Mouse (Mus musculus) thymus, postnatal 10 days (tissue): ENCODE data around the gene Zdhhc19.

Source experiments
- DNase-seq, 2 experiments: peaks; one replicate each; pipeline ENCODE4 v3.0.0; 2021; ENCODE audit warnings: low spot score in 2 of 2

The Zdhhc19 gene

DNA sequence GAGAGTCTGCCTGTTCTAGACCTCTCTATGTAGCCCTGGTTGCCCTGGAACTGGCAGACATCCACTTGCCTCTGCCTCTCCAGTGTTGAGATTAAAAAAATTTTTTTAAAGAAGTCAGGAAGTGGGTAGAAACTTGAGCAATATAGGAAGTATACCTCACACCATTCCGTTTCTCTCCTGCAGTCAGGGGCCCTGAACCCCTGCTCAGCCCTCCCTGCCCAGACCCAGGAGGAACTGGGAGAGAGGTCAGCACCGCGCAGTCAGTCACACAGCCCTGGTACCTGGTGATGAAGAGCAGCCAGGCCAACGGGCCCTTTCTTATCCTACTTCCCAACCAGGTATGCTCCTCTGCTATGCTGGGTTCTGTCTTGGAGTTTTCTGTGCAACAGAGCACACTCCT is 54.0 kb downstream of the Zdhhc19 start:
- no peak for DNase-seq

DNA sequence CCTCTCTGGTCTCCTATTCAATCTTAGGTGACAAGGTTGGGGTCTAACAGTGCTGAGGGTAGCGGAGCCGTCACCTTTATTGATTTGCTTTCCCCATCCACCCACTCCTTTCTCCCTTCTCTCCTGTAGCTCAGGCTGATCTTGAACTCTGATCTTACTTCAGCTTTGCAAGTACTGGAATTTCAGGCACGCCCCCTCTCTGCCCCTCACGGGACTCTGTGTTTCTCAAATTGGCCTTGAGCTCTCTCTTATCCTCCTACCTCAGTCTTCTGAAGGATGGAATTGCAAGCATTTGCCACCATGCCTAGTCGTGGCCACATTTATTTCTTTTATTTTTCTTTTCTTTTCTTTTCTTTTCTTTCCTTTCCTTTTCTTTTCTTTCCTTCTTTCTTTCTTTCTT is 54.4 kb downstream of the Zdhhc19 start:
- DNase-seq = no peak

DNA sequence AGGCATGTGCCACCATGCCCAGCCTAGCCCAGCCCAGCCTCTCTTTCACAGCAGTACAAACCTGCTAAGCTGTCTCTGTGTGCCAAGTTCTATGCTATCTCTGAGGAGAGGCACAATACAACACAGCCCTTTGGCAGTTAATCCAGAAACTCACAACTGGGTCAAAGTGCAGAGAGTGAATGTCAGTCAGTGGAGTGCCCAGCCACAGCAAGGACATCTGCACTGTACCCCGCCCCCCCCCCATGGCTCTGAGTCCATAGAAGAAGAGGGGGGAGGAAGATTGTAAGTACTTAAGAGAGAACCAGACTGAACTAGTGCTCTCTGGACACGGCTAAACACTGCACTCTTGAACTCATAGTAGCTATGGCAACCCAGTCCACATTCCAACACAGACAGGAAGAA is 55.3 kb downstream of the Zdhhc19 start:
- no peak for DNase-seq

DNA sequence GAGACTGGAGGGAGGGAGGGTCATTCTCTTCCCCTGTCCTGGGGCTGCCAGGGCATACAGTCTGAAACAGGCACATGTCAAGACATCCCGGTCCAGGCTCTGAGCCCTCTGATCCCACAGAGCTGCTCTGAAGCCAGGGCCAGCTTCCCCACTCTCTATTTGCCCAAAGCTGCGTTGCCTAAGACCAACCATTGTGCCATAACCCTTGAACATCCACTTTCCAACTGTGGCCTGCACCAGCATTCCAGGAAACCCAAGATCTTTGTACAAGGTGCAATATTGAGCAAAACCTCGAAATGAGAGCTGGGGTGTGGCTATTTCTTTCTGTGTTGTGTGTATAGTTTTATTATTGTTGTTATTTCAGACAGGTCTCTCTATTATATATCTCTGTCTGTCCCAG is 59.5 kb downstream of the Zdhhc19 start:
- no peak for DNase-seq

DNA sequence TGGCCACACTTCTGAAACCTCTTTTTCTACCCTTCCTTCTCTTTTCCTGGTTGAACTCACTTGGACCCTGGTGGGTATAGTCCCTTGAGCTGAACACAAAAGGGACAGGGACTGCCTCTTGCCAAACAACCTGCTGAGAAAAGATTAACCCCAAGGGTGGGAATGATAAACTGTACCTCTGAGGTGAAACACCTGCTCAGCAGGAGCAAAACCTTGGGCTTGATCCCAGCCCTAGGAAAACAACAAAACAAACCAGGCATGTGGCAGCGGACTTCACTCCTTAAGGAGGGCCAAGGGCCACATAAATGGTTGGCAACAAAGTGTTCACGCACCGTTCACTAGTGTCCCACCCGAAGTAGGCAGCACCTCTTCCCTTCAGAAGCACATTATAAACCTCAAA is 63.4 kb downstream of the Zdhhc19 start:
- no peak for DNase-seq

DNA sequence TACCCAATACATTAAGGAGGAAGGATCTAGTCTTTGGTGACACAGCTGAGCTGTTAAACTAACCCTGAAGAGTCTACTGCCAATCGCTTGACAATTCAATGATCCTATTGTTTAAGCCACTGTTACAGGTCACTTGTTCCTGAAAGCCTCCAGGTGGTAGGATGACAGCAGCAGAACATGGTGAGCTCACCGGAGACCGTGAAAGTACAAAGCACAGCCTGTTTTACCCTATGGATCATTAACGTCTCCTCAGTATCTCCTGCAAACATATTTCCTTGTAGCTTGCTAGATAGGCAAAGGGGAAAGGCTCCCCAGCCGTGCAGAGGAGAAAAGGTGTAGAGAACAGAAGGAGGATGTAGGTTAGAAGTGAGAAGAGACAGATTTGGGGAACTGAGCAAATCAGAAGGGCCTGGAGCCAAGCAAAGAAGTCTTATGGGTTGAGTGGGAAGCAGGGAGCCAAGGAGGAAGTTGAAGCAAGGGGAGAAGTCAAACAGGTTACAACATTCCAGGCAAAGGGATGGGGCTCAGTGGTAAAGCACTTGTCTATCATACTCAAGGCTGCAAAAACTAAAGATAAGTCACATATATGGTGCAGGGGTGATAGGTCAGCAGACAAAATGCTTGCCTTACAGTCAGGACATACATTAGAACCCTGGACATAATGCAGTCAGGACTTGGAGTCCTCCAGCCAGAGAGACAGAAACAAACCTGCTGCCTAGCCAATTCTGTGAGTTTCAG is 67.2 kb downstream of the Zdhhc19 start:
- DNase-seq = no peak

DNA sequence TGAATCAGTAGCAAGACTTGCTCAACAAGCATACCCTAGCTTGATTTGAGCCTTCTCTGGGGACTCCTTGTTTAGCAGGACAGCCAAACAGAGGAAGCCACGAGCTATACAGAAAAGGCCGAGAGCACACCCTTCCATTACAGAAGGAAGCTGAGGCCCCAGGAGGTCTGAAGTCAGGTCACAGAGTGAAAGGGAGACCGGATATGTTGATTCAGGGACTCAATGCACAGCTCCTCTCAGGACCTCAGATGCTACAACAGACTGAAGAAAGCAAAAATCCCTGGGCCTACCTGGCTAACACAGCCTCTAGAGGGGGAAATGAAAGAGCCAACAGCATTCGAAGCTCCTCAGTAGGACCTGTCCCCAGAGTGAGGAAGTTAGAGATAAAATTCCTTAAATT is 71.2 kb downstream of the Zdhhc19 start:
- DNase-seq = no peak

DNA sequence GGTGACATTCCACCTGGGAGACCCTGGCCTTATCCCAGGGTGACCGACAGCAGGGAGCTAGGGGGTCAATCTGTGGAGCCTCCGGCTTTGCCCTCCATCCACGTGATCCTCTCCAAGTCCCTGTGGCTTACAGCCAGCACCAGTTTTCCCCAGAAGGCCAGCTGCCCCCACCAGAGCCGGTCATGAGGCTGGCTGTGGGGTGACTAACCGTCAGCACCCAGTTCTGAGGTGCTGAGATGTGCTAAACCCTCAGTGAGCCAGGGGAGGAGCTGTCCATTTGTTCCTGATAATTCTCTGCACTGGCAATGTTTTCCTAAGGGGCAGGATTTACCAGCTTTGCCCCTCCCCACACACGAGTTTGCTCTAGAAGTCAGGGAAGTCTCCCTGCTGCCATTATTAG is 72.3 kb downstream of the Zdhhc19 start:
- DNase-seq = no peak

DNA sequence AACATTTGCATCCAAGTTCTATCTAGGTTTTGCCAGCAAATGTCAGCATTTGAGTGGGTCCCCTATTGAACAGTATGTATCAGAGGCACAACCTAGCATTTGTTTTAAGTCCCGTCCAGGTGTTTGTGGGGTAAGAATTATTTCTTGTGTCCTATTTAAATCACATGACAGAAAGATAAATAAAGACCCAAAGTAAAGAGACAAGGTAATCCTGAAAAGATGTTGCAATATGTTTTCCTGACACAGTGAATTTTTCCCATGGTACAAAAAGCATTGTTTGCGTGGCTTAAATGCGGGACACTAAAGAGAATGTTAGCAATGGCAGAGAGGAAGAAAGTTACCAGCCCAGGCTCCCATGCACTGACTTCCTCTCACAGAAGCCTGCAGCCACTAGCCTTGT is 74.0 kb downstream of the Zdhhc19 start:
- DNase-seq = no peak

DNA sequence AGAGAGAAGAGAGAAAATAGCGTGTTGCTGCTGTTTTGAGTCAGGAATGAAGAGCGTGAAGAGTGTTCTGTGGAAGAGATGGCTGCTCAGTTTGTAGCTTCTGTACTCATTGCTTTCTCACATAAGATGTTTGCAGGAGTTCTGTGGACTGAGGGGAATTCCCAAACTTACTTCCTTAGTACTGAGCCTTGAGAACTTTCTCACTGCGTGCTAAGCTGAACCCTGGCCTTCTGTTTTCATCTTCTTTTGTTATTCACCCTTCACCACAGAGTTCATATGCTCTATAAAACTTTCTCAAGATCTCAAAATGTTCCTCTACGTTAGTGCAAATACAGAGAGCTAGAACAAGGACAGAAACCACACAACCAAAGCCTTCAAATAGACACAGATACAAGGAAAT is 76.5 kb downstream of the Zdhhc19 start:
- DNase-seq = no peak

DNA sequence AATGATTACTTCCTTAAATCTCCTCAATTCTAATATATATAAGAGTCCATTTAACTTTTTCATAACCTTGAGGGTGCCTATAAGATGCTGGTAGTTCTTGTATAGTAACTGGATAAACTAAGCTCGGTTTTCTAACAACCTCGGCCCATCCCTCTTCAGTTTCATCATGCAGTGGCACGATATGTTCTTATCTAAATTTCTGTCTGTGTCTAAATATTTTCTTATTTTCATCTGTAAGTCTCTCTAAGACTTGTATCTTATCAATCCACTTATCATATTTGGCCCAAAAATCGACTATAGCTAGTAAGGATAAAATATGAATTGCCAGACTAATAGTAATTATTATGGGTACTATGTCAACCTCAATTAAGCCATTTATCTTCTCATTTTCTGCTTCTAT is 90.4 kb downstream of the Zdhhc19 start:
- DNase-seq = no peak

DNA sequence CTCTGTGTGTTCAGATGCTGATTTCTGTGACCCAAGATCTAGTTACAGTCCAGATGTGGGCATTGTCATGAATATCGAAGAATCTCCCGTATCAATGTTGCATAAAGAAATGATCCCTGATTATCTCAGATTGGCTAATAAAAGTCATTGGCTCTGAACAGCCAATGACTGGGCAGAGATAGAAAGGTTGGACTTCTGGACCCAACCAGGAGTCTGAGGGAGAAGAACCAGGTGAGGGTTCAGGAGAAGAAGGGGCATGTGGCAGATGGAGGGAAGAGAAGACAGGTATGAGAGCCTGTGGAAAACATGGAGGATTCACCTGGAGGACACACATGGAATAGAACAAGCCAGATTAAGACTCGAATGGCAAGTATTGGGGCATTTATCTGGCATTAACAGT is 92.5 kb downstream of the Zdhhc19 start:
- no peak for DNase-seq

DNA sequence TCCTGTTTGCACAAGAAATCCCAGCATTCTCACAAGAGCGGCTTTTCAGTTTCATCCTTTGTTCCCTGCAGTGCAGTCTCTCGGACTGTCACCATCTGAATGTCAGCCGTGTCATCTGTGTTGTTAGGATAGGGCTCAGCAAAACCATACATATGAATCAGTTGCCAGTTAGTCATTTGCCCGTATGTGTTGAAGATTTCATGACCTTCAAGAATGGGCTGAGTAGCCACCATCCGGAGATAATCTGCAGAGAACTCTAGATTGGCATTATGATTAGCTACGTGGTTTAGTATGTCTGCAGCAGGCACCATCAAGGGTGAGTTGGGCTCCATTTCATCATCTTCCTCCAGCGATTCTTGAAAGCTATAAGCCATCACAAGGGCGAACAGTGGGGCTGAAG is 95.5 kb downstream of the Zdhhc19 start:
- no peak for DNase-seq

DNA sequence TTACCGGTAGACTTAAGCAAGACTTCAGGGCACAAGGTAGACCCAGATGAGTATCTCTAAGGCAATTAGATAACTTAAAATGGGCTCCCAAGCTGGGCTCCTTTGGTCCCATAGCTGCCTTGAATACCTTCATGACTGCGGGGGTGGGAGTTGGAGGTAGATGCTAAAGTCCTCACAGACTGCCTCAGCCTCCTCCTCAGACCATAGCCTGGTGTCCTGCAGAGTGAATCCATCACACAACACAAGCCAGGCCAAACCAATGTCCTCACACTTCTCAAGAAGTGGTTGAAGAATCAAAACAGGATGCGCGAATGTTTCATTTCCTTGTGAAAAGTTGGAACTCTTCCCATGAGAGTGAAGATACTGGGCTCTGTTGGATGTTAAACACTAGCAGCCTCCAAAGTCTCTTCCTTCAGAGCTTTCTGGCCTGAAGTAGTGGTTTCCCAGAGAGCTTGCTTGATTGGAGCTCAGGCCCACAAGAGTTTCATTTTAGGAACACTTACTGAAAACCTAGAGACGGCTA is 97.3 kb downstream of the Zdhhc19 start:
- no peak for DNase-seq

DNA sequence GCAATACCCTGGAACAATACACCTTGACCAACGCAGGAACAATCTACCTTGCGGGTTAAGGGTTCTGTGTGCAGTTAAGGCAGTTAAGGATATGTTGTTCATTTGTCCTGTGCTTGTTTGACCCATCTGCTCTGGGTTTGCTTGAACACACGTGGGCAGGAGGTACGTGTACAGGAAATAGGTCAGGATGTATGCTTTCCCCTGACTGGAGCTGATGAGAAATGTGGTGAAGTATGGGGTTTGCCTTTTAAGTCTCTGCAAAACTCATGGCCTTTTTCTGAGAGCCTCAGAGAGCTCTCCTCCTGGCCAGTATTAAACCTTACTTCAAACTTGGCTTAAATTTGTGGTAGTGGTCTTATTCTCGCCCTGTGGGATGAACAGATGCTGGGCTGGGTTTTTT is 97.9 kb downstream of the Zdhhc19 start:
- no peak for DNase-seq

DNA sequence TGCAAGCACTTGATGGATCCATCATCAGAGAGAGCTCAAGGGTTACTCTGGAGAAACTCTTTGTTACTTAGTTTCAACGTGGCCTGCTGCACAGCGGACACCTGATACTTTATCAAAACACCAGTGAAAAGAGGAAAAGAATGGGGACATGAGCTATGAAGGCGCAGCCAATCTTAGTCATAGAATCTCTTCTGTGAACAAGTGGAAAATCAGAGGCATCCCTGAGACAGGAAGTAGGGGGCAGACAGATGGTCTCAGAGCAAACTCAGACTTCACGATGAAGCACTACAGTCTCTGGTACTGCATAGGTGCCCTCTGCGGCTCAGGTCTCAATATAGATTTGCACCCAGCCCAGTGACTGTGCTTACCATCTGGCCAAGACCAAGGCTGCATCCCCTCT is 98.6 kb downstream of the Zdhhc19 start:
- DNase-seq = peak in 1 of 2 experiments; percentile 42

DNA sequence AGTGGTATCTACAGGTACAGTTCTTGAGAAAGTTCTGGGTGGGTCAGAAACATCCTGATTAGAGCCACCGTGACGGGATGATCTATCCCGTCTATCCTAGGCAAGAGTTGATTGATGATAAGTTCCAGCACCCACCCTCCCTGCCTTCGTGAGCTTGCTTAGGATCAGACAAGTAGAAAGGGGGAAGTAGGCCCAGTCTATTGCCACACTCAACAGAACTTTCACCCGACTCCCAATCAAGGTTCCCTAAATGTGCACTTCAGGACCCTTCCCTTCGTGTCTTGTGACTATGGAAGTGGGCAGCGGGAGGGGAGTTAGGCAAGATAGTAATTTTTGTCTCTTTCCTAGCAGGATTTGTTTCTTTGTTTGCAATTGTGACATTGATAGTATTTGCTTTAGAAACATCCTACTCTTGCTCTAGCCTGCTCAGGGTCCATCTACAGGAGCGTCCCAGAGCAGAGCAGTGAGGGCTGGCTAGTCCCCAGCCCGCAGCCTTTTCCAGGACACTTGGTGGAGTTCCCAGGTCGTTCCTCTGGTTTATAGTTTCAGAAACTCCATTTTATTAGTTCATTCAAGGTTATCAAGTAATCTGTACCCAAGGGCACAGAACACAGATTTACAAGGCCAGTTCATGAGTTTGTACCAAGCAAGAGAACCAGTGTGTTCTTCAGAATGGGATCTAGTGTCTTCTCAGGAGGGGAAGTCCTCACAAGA is 99.2 kb downstream of the Zdhhc19 start:
- DNase-seq = no peak

DNA sequence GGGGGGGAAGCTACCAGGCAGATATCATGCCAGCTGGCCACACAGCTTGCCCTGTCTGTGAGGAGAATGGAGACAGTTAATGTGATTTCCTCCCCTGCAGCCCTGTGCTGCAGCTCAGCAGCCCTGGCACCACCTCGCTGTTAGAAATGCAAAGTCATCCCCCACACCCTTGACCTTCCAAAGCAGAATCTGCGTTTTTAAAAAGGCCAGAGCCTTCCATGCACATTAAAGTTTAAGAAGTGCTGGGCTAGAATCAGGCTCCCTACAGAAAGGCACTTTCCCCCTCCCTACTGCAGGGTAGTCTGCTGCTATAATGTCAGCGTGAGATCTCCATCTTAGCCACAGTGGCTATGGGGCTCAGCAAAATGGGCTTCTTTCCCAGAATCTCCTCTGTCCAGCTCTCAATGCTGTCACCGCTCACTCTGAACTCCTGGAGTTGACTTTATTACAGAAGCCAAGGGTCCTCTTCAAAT is 101.9 kb downstream of the Zdhhc19 start:
- no peak for DNase-seq

DNA sequence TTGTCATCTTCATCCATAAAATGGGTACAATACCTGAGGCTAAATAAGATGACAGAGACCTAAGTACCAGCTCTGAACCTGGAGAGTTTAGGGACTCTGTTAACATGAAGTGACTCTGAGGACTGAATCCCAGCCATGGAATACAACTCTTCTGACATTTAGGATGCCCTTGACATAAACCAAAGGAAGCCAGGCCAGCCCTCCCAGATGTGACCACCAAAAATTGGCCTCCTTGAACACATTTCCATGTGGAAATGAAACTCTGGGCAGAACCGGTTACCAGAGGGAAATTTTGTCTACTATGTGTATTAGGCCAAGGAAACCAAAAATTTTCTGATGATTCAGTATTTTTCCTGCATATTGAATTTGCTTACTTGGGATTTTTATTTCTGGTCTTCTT is 103.1 kb downstream of the Zdhhc19 start:
- no peak for DNase-seq

DNA sequence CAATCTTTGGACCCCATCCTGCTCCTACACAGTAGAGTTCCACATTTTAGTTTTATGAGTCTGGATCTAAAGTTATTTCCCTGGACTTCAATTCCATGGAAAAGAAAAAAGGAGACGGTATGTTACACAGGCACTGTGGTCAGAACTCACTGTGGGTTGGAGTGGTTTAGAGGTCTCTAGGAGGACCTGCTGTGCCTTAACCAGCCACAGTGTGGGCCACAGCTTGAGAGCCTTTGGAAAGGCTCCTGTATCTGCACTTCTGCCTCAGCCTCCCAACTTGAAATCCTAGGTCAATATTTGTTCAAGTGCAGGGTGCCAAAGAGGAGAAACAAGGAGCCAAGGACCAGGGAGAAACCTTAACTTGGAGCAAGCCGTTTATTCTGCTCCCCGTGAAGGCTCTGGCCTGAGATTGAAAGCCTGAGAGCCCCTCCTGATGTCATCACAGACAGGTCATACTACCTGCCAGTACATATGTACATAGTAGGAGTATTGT is 106.2 kb downstream of the Zdhhc19 start:
- no peak for DNase-seq

DNA sequence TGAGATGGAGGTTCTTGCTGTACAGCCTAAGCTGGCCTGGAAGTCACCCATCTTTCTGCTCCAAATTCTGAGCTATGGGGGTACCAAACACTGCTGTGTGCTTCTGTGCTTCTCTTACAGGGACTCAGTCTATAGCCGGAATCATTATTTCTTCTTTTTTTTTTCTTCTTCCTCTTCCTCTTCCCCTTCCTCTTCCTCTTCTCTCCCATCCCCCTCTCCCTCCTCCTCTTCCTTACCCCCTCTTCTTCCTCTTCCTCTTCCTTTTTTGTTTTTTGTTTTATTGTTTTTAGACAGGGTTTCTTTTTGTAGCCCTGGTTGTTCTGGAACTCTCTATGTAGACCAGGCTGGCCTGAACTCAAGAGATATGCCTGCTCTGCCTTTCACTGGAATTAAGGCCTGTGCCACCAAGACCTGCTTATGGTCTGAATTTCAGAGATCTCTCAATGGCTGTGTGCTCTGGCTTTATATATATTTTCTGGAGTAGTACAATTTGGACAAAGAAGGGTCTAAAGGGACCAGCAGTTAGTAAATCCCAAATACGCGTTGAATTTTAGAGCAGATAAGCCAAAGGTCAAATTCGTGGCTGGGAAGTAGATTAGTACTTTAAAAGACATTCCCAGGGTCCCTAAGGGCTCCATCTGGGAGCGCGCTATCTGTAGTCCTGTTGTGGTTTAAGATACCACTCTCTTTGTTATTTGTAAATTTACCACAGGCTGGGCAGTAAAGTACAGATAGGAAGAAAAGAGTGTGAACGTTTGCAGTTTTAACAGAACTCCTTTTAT is 111.7 kb downstream of the Zdhhc19 start:
- no peak for DNase-seq

DNA sequence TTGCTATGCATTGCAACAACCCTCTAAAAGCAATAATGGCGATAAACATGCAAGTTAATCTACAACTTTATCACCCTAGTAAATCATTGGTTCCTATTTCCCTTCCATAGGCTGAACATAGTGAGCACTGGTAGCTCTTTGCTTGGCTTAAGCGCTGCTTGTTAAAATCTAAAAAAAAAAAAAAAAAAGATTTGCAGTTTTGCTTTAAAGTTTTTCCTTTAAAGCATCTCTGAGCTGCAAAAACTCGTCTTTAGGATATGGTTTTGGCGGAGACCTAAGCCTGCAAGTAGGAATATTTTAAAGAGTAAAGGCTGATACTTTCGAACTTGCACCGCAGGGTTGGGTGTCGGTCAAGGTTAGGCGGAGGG is 112.3 kb downstream of the Zdhhc19 start:
- no peak for DNase-seq
